Mouse (Mus musculus): ENCODE results near the gene Osbpl8.

DNA sequence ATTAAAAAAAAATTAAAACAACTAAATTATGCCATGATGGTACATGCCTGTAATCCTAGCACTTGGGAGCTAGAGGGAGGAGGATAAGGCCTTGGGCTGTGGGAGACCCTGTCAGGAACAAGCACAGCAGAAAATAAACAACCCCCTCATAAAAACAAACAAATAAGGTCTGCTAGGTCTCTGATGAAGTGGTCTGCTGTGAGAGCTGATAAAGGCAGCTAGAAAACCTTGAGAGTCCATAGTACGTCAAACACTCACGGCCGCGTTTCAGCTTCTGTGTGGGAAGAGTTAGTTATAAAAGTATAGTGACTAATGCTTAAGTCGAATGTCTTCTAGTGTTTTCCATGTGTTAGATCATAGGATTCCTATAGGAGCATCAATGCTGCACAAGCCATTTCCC is 72.9 kb downstream of the Osbpl8 start:
- TF ChIP-seq GATA1 (IDR thresholded peaks at IDR 0.05; ENCODE audit: low read length): no peak
- TF ChIP-seq TAL1 (IDR thresholded peaks at IDR 0.05; ENCODE audit: low read length): no peak
